Mouse (Mus musculus): ENCODE measurements around the gene Gtf3a.
"Not testable (repeated sequence)": the region's sequence is repeated elsewhere in the genome, so short reads cannot be mapped to it uniquely, and the experiment has no call there.

Gene Gtf3a

DNA sequence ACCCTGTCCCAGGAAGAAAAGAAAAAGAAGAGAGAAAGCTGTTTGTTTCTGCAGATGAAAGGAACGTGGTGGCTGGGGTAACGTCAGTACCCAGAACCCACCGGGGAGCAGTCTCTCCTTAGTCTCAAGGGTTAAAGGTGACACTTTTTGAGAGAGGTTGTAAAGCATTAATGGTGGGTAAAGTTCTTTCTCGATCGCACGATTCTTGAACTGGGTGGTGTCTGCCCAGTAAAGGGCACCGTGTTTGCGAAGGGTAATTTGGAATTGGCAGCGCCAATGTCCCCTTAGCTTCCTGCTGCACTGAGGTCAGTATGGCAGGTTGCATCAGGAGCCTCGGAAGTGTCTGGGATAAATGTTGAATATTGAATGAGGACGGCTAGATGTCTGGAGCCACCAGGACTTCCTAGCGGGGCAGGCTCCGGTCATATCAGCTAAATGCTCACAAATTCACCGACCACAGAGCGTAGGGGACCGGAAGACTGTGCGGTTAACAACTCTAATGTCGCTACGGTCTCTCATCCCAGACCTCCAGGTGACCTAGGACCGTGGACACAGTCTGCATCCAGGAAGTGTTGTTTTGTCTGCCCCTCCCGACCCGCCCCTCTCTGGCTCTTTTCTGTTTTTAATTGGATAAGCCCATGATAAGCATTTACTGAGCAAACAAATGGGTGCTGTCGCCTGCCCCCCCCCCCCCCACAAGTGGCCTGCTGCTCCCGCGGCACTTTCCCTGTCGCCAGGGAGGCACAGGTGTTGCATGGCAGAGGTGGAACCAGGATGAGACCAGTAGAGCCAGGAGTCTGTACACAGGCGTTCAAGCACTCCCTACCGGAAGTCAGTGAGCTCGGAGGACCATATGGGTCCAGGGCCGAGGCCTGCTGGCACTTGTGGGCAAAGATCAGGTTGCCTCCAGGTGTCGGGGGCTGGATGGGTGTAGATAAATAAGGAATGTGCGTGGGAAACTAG is 10.6 kb upstream of the Gtf3a start:
- no peak for DNase-seq (ENCODE audit: extremely low spot score)

DNA sequence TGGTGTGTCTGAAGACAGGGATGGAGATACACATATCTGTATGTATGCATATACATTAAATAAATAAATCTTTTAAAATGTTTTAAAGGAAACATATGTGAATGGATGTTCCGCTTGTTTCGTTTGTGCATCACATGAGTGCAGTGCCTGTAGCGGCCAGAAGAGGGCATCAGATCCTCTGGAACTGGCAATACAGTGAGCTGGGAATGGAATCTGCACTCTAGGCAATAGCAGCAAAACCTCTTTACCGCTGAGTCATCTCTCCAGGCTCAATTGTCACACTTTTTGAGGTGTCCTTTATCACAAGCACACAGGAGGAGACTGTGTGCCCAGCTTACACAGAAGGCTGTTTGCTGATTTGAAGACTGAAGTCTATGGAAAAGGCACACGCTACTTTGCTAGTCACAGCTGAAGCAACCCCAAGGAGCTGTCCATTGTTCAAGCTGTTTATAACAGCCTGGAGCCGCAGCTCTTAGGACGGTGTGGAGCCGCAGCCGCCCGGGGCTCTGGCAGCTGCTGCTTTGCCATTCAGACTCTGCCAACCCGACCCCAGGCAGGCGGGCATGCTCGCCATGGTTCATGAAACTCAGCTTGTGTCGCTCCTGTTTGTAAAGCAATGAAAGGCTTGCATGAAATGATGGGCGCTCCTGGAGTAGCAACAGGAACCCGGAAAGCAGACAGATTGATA is 9.2 kb upstream of the Gtf3a start:
- DNase-seq (ENCODE audit: extremely low spot score), result no peak

DNA sequence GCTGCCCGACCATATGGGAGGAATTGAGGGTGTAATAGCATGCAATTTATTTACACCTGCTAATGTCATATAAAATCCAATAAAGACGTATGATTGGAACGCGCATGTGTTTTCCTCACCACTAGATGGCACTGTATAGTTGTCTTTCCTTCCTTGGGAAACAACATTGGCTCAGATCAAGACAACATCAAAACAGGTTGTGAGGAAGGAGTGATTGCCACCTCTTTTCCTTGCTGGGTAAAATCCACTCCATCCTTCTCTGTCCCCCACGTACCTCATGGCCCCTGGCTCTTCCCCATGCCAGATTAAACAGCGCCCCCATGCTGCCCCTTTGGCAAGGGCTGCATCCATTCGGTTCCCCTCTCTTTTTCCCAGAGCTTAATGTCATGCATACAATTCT is 8.2 kb upstream of the Gtf3a start:
- DNase-seq (ENCODE audit: extremely low spot score), result peak; percentile 49

DNA sequence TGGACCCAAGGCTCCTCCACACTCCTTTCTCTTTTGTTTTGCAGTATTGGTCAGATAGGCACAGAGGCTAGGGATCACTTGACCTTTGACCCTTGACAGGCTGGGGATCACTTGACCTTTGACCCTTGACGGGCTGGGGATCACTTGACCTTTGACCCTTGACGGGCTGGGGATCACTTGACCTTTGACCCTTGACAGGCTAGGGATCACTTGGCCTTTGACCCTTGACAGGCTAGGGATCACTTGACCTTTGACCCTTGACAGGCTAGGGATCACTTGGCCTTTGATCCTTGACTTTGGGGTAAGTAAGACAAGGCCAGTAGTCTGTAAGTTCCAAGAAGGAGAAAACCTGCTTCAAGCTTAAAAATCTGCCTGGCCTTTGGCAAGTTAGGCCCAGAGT is 6.5 kb upstream of the Gtf3a start:
- DNase-seq (ENCODE audit: extremely low spot score), result not testable (repeated sequence)

DNA sequence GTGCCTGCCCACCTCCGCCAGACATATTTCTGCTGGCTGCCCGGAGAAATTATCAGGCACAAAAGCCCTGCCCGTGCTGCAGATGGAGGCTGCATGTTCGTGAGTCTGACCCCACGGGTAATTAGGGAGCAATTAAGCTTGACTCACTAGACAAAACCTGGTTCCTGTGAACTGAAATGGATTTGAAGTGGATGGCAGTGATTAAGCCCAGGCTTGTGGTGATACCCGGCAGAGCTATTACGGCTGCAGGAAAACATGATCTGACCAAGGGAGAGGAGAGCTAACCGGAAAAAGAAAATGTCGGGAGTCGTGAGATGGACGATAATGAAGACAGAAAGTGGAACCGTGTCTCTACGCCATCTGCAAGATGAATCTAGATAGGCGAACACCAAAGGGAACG is 5.5 kb upstream of the Gtf3a start:
- no peak for DNase-seq (ENCODE audit: extremely low spot score)

DNA sequence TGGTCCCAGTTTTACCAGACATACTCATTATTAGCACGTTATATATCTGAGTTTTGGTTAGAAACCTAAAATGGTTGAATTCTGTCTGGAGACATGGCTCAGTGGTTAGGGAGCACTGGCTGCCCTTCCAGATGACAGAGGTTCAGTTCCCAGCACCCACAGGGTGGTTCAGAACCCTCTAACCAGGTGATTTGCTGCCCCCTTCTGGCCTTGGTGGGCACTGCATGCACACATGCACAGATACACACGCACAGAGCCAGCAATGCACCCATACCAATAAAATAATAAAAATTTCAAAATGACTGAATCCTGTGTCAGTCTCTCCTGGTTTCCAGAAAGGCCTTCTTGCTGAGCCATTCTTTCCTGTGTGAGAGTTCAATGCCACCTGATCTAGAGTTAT is 3.9 kb upstream of the Gtf3a start:
- no peak for DNase-seq (ENCODE audit: extremely low spot score)

DNA sequence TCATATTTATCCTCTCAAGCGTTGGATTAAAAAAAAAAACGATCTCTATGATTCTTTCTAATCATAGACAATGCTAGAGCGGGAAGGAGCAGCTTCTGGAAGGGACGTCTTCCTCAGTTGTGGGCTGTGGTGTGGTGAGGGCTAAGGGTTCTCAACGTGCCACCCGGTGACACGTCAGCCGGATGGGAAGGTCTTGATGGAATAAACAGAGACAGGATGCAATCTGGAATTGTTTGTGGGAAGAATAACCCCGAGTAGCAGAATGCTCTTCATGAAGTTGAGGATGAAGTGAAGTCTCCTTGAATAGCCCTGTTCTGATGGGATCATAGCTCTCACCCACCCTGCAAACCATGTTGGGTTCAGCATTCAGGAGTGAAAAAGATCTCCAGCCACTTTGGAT is 1.8 kb upstream of the Gtf3a start:
- DNase-seq (ENCODE audit: extremely low spot score), result no peak

DNA sequence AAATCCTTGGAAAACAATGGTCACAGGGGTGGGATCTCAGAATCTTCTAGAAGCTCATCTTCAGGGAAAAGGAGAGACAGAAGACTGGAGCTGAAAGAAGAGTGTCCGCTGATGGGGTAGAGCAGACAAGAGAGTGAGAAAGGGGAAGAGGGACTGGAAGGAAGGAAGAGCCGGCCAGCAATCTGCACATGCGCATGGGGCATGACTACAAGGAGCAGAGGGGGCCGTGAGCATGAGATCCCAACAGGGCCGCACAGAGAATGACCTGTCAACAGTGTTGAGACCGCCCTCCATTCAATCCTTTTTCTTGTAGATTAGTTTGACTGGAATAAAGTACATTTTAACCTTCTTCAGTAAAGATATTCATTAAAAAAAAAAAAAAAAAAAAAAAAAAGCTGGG is 960 bp upstream of the Gtf3a start:
- no peak for DNase-seq (ENCODE audit: extremely low spot score)

DNA sequence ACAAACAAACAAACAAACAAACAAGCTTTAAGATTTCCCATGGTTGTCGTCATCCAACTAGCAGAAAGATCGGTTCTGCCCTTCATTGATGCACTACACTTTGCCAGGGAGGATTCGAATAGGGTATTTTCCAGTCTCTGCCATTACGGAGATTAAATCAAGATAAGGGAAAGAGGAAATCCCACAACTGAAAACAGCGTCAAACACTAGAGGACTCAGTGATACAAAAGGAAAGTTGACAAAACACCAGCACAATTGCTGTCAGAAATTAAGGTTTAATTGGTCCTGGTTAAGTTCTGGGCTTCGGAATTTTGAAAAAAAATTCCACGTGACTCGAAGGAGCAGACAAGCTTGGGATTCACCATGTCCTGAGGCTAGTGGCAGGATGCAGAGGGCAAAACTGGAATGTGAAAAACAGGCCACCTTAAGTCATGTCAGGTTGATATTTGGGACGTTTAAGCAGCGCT is 383 bp upstream of the Gtf3a start:
- DNase-seq (ENCODE audit: extremely low spot score), result no peak

DNA sequence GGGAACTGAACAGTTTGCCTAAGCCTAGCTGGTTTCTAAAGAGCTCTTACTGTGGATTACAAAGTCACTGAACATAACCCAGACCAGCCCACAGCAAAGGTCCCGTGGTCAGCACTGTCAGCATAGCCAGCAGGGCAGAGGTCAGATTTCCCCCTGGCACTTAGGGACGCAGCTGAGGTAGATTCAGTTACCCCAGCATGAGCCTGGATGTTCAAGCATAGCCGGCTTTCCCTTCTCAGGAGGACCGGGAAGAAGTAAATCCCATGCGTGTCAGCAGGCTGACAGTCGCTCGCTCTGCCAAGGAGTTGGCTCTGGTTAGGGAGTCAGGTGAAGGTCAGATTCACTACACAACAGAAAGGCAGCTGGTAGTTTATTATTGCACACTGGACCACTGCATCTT is 6.1 kb downstream of the Gtf3a start:
- DNase-seq (ENCODE audit: extremely low spot score), result no peak

DNA sequence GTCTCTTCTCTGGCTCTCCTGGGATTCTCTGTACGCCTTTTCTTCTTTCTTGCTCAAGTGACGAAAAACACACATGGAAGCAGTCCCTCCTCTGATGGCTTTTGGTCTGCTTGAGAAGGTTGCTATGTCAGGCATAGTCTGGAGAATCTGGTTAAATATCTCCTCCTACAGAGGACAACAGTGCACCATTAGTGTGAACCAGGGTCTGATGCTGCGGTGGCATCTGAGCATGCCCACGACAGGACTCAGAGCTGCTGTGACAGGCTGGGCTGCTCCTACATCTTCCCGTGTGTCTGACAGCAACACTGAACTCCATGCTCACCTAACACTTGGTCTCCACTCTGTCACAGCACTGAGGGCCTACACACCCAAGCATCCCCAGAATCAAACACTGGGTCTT is 7.2 kb downstream of the Gtf3a start:
- no peak for DNase-seq (ENCODE audit: extremely low spot score)

DNA sequence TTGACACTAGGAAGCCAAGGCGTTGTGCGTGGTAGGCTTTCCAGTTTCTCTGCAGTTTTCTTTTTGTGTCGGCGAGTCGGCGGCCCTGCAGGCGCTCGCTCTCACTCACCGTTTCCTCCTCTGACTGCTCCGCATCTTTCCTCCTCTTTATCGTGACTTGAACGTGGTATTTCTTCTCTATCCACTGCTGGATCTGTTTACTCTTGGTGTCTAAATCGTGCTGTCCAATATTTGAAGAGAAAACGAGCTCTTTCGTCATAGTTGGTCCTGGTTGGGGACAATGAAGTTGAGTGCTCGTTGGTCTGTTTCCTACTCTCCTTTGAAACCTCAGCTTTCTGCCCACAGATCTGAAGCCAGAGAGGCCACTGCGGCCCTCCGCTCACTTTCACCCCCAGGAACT is 8.2 kb downstream of the Gtf3a start:
- no peak for DNase-seq (ENCODE audit: extremely low spot score)

DNA sequence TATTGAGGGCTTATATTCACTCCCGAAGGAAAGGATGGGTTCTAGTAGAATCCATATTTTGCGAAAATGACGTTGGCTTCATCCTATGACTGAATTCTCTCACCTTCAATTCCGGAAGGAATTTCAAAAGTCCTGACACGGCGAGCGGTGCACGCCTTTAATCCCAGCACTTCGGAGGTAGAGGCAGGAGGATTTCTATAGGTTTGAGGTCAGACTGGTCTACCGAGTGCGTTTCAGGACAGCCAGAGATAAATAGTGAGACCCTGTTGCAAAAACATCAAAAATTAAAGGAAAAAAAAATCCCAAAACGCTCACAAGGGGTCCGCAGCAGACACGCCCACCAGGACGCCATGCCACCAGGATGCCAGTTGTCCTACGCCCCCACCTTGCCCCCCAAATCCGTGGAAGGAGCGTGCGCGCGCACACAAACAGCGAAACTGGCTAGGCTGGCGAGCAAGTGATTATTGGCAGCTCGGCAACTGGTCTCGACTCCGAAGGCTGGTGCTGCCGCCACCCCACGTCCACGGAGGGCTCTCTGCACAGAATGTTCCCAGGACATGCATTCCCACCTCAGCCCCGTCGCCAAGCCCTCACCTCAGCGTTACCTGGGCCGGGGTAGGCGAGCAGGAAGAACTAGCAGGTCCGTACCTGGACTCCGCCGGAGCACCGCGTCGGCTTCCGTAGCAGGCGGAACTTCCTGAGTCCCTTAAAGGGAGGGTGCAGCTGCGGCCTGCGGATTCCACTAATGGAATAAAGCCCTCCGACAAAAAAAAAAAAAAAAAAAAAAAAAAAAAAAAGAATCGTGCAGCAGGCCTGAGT is 14.9 kb downstream of the Gtf3a start, which contains the start of gene Mtif3:
Gene Mtif3, minus strand, starts transcription at position 683 of the 819 bp plus-strand sequence.
- DNase-seq (ENCODE audit: extremely low spot score), result peak; percentile 87

DNA sequence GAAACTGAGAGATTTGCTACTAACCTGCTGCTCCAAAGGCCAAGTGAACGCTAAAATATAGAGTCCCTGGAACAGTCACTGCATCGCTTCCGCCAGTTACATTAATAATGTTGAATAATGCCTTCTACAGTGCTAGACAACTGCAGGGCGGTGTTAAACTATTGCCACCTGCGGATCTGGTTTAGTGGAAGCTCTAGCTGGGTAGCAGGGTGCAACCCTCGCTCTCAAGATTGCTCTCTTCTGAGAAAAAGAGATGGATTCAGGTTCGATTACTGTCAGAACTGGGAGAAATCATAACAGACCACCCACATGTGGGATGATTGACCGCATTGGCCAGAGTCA is 15.5 kb downstream of the Gtf3a start:
- DNase-seq (ENCODE audit: extremely low spot score), result no peak

DNA sequence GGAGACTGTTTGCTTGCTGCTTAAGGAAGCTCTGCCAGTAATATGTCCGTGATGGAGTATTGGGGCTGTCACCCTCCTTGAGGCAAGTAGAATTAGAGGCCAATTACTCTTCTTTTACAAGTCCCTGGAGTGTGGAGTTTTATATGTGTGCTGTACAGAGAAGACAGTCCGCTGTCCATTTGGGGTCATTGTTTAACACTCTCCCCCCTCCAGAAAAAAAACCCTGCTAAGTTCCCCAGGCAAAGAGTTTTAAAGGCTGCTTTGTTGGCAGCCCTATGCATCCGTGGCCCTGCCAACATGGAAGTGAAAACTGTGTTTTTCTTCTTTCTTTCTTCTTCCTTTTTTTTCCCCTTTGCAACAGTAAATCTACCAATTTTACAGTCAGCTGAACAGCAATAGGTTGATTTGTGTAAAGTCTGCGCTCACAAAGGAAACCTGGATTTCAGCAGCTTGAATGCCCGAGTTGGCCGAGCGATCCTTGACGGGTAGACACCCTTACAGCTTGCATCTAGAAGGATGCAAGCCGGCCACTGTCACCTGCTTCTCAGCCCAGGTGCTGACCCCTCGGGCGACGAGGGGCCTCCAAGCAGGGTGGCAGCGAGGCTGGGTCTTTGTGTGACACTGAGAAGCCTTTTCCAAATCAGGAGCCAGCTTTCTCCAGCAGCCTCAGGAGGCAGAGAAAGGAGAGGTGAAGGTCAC is 20.4 kb downstream of the Gtf3a start:
- peak; percentile 29 for DNase-seq (ENCODE audit: extremely low spot score)

DNA sequence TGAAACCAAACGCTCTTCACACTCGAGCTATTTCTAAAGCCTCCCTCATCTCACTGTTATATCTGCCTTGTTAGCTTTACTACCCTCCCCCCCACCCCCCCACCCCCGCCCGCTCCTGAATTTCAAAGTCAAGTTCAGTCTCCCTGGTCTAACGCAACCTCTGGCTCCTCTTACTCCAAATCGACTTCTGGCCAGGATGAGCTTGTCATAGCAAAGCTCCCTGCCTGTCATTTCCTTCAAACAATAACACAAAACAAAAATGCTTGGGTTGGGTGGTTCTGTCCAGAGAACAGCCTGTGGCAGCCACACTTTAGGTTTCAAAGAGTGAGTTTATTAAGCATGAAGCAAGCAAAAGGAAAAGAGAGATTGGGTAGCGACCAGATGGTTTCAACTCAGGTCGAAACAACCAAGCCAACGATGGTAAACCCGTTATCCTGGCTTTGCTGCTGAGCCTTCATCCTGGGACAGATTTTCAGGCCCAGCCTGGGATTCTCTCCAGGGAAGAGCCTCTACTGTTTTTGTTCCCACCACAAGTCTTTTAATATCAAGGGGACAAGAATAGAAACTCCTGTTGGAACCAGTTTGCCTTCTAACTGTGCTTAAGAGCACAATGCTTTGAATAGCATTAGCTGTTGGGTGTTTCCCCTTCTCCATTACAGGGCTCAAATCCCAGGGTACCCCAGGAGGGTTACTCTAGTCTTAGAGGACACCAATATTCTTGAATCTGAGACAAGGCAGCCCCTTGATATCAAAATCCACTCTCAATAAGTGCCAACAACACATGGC is 23.5 kb downstream of the Gtf3a start:
- no peak for DNase-seq (ENCODE audit: extremely low spot score)

DNA sequence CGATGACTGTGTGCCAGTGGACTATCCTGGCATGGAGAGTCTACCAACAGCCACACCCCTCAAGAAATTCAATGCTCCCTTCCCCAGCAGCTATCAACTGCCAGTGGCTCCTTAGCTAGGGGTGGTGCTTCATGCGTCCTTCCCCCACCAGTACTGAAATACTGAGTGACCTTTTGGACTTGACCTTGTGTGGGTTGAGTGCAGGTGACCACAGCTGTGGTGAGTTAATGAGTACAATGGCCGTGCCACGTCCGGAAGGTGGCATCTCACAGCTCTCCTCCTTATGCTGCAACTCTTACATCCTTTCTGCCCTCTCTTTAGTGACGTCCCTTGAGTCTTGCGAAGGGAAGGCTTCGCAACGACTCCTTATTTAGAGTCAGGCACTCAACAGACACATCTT is 24.9 kb downstream of the Gtf3a start:
- DNase-seq (ENCODE audit: extremely low spot score), result no peak

DNA sequence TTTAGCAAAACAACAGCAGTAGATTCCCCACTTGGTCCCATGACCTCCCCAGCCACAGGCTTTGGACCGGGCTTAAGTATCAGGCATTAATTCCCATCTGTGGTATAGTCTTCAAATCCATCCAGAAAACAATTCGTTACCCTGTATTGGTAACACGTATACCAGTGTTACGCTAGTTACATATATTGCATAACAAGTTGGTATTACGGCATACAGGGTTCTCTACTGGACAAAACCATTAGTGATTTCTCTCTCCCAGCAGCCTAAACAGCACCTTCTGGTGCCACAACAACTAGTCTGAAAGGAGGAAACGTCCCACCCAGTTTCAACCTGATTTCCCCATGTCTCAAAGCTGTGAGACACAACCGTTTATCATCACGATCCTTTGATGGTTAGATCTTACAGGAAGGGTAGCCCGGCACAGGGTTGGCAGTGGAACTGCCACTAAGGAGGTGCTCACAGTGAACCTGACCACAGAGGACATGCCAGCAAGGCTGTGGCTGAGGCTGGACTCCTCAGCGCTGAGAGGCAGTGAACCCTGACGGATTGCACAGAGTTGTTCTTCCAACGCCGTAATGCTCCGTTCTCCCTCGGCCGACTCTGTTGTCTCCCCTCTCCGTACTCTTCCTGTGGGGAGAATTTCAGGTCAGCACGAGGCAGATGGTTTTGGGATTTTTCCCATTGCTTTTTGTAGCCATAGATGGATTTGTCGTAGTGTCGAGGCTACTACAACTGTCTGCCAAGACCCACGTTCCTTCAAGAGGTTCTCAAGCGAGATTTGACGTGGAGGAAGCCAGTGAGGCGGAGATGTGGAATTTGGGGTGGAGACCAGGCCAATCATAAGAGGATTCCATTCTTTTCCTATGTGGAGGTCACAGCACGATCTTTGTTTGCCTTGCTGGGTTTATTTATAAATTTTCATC is 25.7 kb downstream of the Gtf3a start:
- no peak for DNase-seq (ENCODE audit: extremely low spot score)

DNA sequence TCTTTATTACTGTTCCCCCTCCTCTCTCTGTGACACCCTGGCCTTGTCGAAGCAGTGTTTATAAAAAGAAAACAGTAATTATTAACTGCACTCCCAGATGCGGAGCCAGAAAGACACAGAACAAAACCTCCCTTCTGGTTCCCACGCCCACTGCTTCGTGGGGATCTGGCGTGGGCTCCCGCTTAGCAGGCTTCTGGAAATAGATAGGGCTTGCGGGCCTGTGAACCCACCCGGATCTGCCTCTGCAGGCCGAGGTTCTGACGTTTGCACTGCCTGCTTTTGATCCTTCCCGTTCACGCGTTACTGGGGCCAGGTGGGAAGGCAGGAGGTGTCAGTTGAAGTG is 26.3 kb downstream of the Gtf3a start:
- DNase-seq (ENCODE audit: extremely low spot score), result no peak

DNA sequence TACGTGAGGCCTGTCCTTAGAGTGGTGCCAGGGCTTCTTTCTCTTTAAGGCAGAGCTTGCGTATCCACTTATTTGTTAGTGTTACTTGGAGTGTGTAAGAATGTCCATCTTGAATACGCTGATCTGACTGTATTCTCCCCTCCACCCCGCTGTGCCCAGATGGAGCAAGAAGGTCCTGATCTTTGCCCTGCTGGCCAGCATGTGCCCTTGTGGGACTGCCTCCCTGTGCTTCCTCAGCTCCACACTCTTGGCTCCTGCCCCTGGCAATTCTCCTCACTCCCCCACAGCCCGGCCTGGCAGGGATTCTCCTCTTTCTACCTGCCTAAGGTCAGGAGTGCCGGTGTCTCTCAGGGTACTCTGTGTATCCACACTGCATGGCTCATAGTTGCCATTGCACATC is 32.9 kb downstream of the Gtf3a start:
- no peak for DNase-seq (ENCODE audit: extremely low spot score)
